Mouse (Mus musculus) urinary bladder, postnatal 4 days (tissue): ENCODE data around the gene Asb10.
"Not testable (repeated sequence)": the region's sequence is repeated elsewhere in the genome, so short reads cannot be mapped to it uniquely, and the experiment has no call there.

Source experiments
- DNase-seq, 2 experiments: peaks; one replicate each; pipeline ENCODE4 v3.0.0; 2021 to 2022; ENCODE audit warnings: low spot score in 2 of 2

Gene Asb10

GRCm38 (mm10) chr5:24540387-24541143 lies at the start of gene Asb10:
Gene Asb10 (minus strand): TSS chr5:24540978.
- DNase-seq = peak; percentile 63 to 75

- DNase-seq = no peak
Observed at GRCm38 (mm10) chr5:24589511-24590500, 49.0 kb upstream of the Asb10 start.

GRCm38 (mm10) chr5:24587200-24587577 lies 46.4 kb upstream of the Asb10 start:
- no peak for DNase-seq

- DNase-seq = peak; percentile 72 to 76
Observed at GRCm38 (mm10) chr5:24586547-24587199, 45.9 kb upstream of the Asb10 start, which contains the start of gene Chpf2. Gene Chpf2 (plus strand): TSS chr5:24586741.

GRCm38 (mm10) chr5:24586106-24586505 lies 45.3 kb upstream of the Asb10 start:
- DNase-seq = no peak

GRCm38 (mm10) chr5:24578109-24578963 lies 37.6 kb upstream of the Asb10 start:
- no peak for DNase-seq

- DNase-seq = peak; percentile 99 to 100
Observed at GRCm38 (mm10) chr5:24577183-24577929, 36.6 kb upstream of the Asb10 start, which contains the start of gene Abcf2. Gene Abcf2 (minus strand): TSS chr5:24577467.

GRCm38 (mm10) chr5:24576801-24577182 lies 36.0 kb upstream of the Asb10 start:
- DNase-seq = no peak

GRCm38 (mm10) chr5:24575948-24576347 lies 35.2 kb upstream of the Asb10 start:
- DNase-seq = no peak

GRCm38 (mm10) chr5:24556709-24557108 lies 15.9 kb upstream of the Asb10 start, which contains the start of gene 4931409K22Rik:
Gene 4931409K22Rik (minus strand): TSS chr5:24556809.
- no peak for DNase-seq

GRCm38 (mm10) chr5:24555335-24555734 lies 14.6 kb upstream of the Asb10 start:
- not testable (repeated sequence) for DNase-seq

GRCm38 (mm10) chr5:24553621-24554244 lies 13.0 kb upstream of the Asb10 start:
- no peak for DNase-seq

- DNase-seq = no peak
Observed at GRCm38 (mm10) chr5:24551317-24551688, 10.5 kb upstream of the Asb10 start.

GRCm38 (mm10) chr5:24550598-24551316 lies 10.0 kb upstream of the Asb10 start:
- DNase-seq = peak in 1 of 2 experiments; percentile 63

GRCm38 (mm10) chr5:24542643-24543042 lies 1.9 kb upstream of the Asb10 start:
- DNase-seq = no peak

GRCm38 (mm10) chr5:24541144-24541569 lies 379 bp upstream of the Asb10 start:
- no peak for DNase-seq

GRCm38 (mm10) chr5:24539571-24540296 lies 1.0 kb downstream of the Asb10 start:
- DNase-seq = no peak

- no peak for DNase-seq
Observed at GRCm38 (mm10) chr5:24537618-24538017, 3.2 kb downstream of the Asb10 start.
